Mouse (Mus musculus) forebrain, embryonic 14.5 days (tissue): ENCODE results near the gene Tlr5. TPM values are rescaled to one million over a fixed set of nuclear protein-coding genes. Genes with fewer than 3 reads are reported as not detected.

Experiments
- ATAC-seq: fragments of 200-750 bp; cut with Nextera tagmentation; 2 replicates; pipeline ENCODE4 v1.8.0; 2017; ENCODE audit warnings: mild to moderate bottlenecking, moderate library complexity
- DNase-seq: peaks from one replicate; pipeline ENCODE4 v3.0.0-alpha.2; 2015; ENCODE audit warnings: low spot score
- H3K27ac ChIP-seq: fragments of 300-500 bp; sonication (generic); 2 replicates; pipeline ENCODE4 v1.5.1; 2014; ENCODE audit warnings: low read depth, mild to moderate bottlenecking, control low read depth, low read length, moderate library complexity
- H3K27me3 ChIP-seq: fragments of 300-500 bp; sonication (generic); replicated peaks from 2 replicates; pipeline ENCODE4 v1.6.1; 2014; ENCODE audit warnings: low read length, control low read depth, mixed read lengths; ENCODE audit not compliant: control insufficient read depth, insufficient read depth
- H3K36me3 ChIP-seq: fragments of 300-500 bp; sonication (generic); 2 replicates; pipeline ENCODE4 v1.6.1; 2014; ENCODE audit warnings: low read length, control low read depth; ENCODE audit not compliant: control insufficient read depth, insufficient read depth
- H3K4me1 ChIP-seq: fragments of 300-500 bp; sonication (generic); 2 replicates; pipeline ENCODE4 v1.6.1; 2014; ENCODE audit warnings: antibody characterized with exemption, low read length, control low read depth; ENCODE audit not compliant: control insufficient read depth, insufficient read depth
- H3K4me2 ChIP-seq: fragments of 300-500 bp; sonication (generic); 2 replicates; pipeline ENCODE4 v1.6.1; 2014; ENCODE audit warnings: mild to moderate bottlenecking, control low read depth, low read length
- H3K4me3 ChIP-seq: fragments of 300-500 bp; sonication (generic); 2 replicates; pipeline ENCODE4 v1.5.1; 2014; ENCODE audit warnings: low read depth, low read length, control low read depth
- H3K9ac ChIP-seq: fragments of 300-500 bp; sonication (generic); 2 replicates; pipeline ENCODE4 v1.6.1; 2014; ENCODE audit warnings: mild to moderate bottlenecking, low read length, control low read depth, moderate library complexity
- H3K9me3 ChIP-seq: fragments of 300-500 bp; sonication (generic); replicated peaks from 2 replicates; pipeline ENCODE4 v1.6.1; 2016; ENCODE audit warnings: low read length, control low read depth, mixed read lengths; ENCODE audit not compliant: control insufficient read depth
- WGBS: fragments of 180-500 bp; shearing (Covaris S2); extraction: QIAGEN DNeasy Blood & Tissue Kit; methylation state at CpG from one replicate; pipeline ENCODE4 v1.1.7; 2014; 5-methylcytosine and 5-hydroxymethylcytosine counted together
- polyA plus RNA-seq: library from polyadenylated mRNA; unstranded; fragments of >200 nt; fragmentation: Nextera tagmentation; extraction: Ambion mirVana; gene quantifications from 2 replicates; pipeline ENCODE4 v1.2.1, GENCODE M21; 2014

Tlr5 gene
- polyA plus RNA-seq, 1 experiment from 2014 or later: 0.11 TPM

- H3K36me3 ChIP-seq: no peaks in the 10 kb centered on the region
- no peaks in the 10 kb centered on the region for H3K27me3 ChIP-seq
- H3K27ac ChIP-seq: no peak overlapping the region
- H3K9me3 ChIP-seq: no peaks in the 10 kb centered on the region
- H3K4me2 ChIP-seq: no peak overlapping the region
- DNase-seq (no peak), ATAC-seq (no peak)
- no peak overlapping the region for H3K4me3 ChIP-seq
- no peaks in the 10 kb centered on the region for H3K4me1 ChIP-seq
- no peak overlapping the region for H3K9ac ChIP-seq
- 89% methylated on average over 6 of the region's 6 CpGs for WGBS
Observed at GRCm38 (mm10) chr1:182972240-182972639, 17.7 kb downstream of the Tlr5 start.

- H3K27me3 ChIP-seq: no peaks in the 10 kb centered on the region
- H3K36me3 ChIP-seq: no peaks in the 10 kb centered on the region
- H3K4me2 ChIP-seq: no peak overlapping the region
- H3K4me3 ChIP-seq: no peak overlapping the region
- H3K4me1 ChIP-seq: no peaks in the 10 kb centered on the region
- no peak overlapping the region for H3K27ac ChIP-seq
- no peak for ATAC-seq
- H3K9ac ChIP-seq: no peak overlapping the region
- WGBS: 80% methylated on average over 14 of the region's 14 CpGs
- no peaks in the 10 kb centered on the region for H3K9me3 ChIP-seq
- DNase-seq: no peak
Observed at GRCm38 (mm10) chr1:182974826-182975225, 20.2 kb downstream of the Tlr5 start.

GRCm38 (mm10) chr1:182980702-182981101 is 26.1 kb downstream of the Tlr5 start:
- Histone ChIP-seq H3K27ac (no peak overlapping the region), H3K4me3 (no peak overlapping the region), H3K36me3 (no peaks in the 10 kb centered on the region), H3K4me2 (no peak overlapping the region), H3K27me3 (no peaks in the 10 kb centered on the region), H3K9me3 (no peaks in the 10 kb centered on the region), H3K9ac (no peak overlapping the region), H3K4me1 (peaks cover 4% of the 10 kb centered on the region; the same call in 1 of the 2 replicates)
- ATAC-seq (no peak), DNase-seq (no peak)
- WGBS: 81% methylated on average over 6 of the region's 6 CpGs

GRCm38 (mm10) chr1:182982995-182983394 is 28.4 kb downstream of the Tlr5 start:
- WGBS: 2% methylated on average over 14 of the region's 15 CpGs
- ATAC-seq: peak; percentile 98

GRCm38 (mm10) chr1:182983496-182984127 is 29.0 kb downstream of the Tlr5 start:
- Histone ChIP-seq H3K9ac (peak overlapping the region; percentile 60), H3K36me3 (no peaks in the 10 kb centered on the region), H3K4me1 (peaks cover 4% of the 10 kb centered on the region; the same call in 1 of the 2 replicates), H3K9me3 (no peaks in the 10 kb centered on the region), H3K4me2 (peak overlapping the region; percentile 65), H3K27me3 (no peaks in the 10 kb centered on the region), H3K27ac (no peak overlapping the region), H3K4me3 (peak overlapping the region; percentile 14)
- DNase-seq: no peak
- WGBS: 55% methylated on average over 14 of the region's 14 CpGs
- ATAC-seq: peak; percentile 32

More at GRCm38 (mm10) chr1:182982995-182983394, 28.4 kb downstream of the Tlr5 start:
- no peaks in the 10 kb centered on the region for H3K9me3 ChIP-seq
- H3K4me1 ChIP-seq: peaks cover 4% of the 10 kb centered on the region; the same call in 1 of the 2 replicates
- peak overlapping the region; percentile 14 for H3K4me3 ChIP-seq
- H3K36me3 ChIP-seq: no peaks in the 10 kb centered on the region
- peak; percentile 96 for DNase-seq
- H3K4me2 ChIP-seq: peak overlapping the region; percentile 65
- H3K9ac ChIP-seq: peak overlapping the region; percentile 60
- H3K27ac ChIP-seq: 0 out of 2 replicates have a peak overlapping the region, but pooled peaks have one; percentile 41
- no peaks in the 10 kb centered on the region for H3K27me3 ChIP-seq

GRCm38 (mm10) chr1:182986243-182986642 is 31.7 kb downstream of the Tlr5 start:
- no peak overlapping the region for H3K4me3 ChIP-seq
- H3K36me3 ChIP-seq: no peaks in the 10 kb centered on the region
- ATAC-seq (no peak), DNase-seq (no peak)
- H3K4me2 ChIP-seq: no peak overlapping the region
- H3K4me1 ChIP-seq: peaks cover 4% of the 10 kb centered on the region; the same call in 1 of the 2 replicates
- no peak overlapping the region for H3K27ac ChIP-seq
- no peak overlapping the region for H3K9ac ChIP-seq
- H3K9me3 ChIP-seq: no peaks in the 10 kb centered on the region
- WGBS: 40% methylated on average over 13 of the region's 13 CpGs
- no peaks in the 10 kb centered on the region for H3K27me3 ChIP-seq

- Histone ChIP-seq H3K27ac (no peak overlapping the region), H3K36me3 (no peaks in the 10 kb centered on the region), H3K9ac (no peak overlapping the region), H3K4me2 (no peak overlapping the region), H3K27me3 (no peaks in the 10 kb centered on the region), H3K4me1 (peaks cover 4% of the 10 kb centered on the region; the same call in 1 of the 2 replicates), H3K9me3 (no peaks in the 10 kb centered on the region), H3K4me3 (no peak overlapping the region)
- DNase-seq (no peak), ATAC-seq (no peak)
- 83% methylated on average over 11 of the region's 11 CpGs for WGBS
Observed at GRCm38 (mm10) chr1:182986750-182987149, 32.2 kb downstream of the Tlr5 start.

- Histone ChIP-seq H3K9ac (no peak overlapping the region), H3K9me3 (no peaks in the 10 kb centered on the region), H3K27me3 (no peaks in the 10 kb centered on the region), H3K4me1 (peaks cover 4% of the 10 kb centered on the region; the same call in 1 of the 2 replicates), H3K4me3 (no peak overlapping the region), H3K27ac (no peak overlapping the region), H3K4me2 (no peak overlapping the region), H3K36me3 (no peaks in the 10 kb centered on the region)
- DNase-seq (no peak), ATAC-seq (no peak)
- WGBS: 88% methylated on average over 13 of the region's 13 CpGs
Observed at GRCm38 (mm10) chr1:182987801-182988200, 33.2 kb downstream of the Tlr5 start.

- H3K4me3 ChIP-seq: no peak overlapping the region
- no peaks in the 10 kb centered on the region for H3K9me3 ChIP-seq
- ATAC-seq (no peak), DNase-seq (no peak)
- no peak overlapping the region for H3K4me2 ChIP-seq
- no peaks in the 10 kb centered on the region for H3K27me3 ChIP-seq
- 81% methylated on average over 3 of the region's 3 CpGs for WGBS
- no peak overlapping the region for H3K9ac ChIP-seq
- H3K27ac ChIP-seq: no peak overlapping the region
- peaks cover 2% of the 10 kb centered on the region; the same call in 1 of the 2 replicates for H3K4me1 ChIP-seq
- H3K36me3 ChIP-seq: no peaks in the 10 kb centered on the region
Observed at GRCm38 (mm10) chr1:182988646-182989045, 34.1 kb downstream of the Tlr5 start.
